Mouse (Mus musculus): ENCODE results near the gene Fam207a. TPM values are rescaled to one million over a fixed set of nuclear protein-coding genes. Genes with fewer than 3 reads are reported as not detected.

Fam207a gene
- total RNA-seq, 2 experiments from 2014 or later = 33.7 to 33.8 TPM

DNA sequence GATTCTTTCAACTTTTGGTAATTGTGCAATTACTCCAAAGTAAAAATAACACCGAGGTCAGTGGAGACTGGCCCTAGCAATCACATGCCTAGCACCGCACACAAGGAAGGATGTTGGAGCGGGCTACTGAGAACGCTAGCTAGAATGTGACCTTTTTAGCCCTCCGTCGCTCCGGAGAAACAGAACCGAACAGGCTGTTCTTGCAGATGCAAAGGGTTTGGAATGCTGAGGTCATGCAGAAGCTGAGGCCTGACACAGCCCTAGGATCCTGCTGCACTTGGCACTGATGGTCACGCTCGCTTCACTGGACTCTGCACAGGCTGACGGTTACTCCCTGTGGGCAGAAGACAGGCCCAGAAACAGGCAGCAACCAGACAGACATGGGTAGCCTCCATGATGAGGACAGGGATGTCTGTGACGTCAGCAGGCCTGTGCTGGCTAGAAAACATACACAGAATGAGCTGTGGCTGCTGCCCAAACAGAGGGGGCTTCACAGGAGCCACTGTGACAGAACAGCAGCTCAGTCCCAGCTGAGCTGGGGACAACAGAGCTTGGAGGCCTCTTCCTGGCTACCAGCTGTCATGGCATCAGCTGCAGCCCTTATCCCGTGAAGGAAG is 8.5 kb downstream of the Fam207a start:
- intact Hi-C loops (cut with DNase I) = no loop called here

DNA sequence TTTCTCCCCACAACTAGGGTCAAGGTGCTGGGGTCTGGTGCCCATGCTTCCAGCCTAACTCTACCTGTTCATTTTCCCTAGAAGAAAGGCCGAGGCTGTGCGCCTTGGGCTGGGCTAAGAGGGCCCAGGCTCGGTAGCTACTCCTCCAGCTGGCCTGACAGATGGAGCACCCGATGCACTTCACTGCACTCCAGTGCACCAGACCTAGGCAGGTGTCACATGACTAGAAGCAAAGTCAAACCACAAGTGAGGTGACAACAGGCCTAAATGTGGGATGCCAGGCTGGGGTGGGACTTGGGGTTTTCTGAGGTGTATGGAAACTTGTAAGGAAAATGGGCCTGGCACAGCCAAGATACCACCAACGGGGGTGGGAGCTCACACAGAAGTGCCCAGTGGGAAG is 9.1 kb downstream of the Fam207a start:
- intact Hi-C loops (cut with DNase I) = no loop called here
- DNase-seq (ENCODE audit: low spot score in 2 of 2) = no peak

More for the DNA sequence above, 8.5 kb downstream of the Fam207a start:
- DNase-seq (ENCODE audit: low spot score in 2 of 2) = no peak

DNA sequence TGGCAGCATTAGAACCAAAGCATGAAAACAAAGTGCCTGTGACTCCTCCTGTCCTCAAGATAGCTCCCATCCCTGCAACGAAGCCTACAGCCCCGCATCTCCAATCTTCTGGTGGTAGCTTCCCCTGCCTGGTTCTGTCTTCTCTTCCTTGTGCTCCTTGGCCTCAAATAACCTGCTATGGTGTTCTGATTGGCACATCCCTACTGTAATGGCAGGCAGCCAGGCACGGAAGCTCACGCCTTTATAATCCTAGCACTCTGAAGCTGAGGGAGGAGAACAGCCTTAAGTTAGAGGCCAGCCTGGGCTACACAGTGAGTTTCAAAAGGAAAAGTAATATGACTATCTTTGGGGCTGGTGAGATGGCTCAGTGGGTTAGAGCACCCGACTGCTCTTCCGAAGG is 11.4 kb downstream of the Fam207a start:
- intact Hi-C loops (cut with DNase I) = no loop called here
- DNase-seq (ENCODE audit: low spot score in 2 of 2) = no peak

DNA sequence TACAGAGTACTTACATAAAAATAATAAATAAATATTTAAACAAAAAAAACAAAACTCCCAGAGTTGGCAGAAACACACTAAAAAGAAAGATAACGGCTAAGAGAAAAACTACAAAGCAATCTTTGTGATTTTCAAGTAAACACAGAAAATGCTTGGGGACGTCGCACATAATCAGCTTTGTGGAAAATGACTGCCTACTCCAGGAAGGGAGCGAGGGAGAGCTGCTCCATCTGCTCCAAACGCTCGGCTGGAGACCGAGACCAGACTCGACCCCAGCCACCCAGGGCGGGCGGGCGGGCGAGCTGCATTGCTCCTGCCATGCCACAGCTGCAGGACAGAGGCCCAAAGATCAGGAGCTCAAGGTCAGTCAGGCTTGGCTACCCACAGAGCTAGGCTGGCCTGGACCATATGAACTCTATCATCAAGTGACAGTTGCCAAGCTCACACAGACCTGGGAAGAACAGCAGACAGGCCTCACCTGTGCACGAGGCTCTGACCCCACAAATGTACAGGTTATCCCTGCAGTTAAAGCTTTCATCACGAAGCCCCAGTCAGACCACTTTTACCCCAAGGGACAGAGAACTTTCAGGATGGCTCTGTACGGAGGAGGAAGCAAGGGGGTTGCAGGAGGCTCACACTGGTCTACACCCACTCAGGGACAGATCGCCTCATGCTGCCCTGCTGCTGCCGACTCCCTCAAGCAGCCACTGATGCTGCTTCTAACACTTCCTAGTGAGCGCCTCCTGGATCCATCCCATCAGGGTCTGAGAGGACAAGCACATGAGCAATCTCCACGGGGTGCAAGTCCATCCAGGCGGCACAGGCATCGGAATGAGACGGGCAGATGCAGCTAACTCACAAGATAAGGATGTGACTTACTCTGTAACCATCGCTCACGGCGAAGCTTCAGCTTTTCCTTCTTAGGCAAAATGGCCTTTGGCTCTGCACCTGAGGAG is 12.3 kb downstream of the Fam207a start:
- intact Hi-C loops (cut with DNase I) = no loop called here
- DNase-seq (ENCODE audit: low spot score in 2 of 2) = no peak

DNA sequence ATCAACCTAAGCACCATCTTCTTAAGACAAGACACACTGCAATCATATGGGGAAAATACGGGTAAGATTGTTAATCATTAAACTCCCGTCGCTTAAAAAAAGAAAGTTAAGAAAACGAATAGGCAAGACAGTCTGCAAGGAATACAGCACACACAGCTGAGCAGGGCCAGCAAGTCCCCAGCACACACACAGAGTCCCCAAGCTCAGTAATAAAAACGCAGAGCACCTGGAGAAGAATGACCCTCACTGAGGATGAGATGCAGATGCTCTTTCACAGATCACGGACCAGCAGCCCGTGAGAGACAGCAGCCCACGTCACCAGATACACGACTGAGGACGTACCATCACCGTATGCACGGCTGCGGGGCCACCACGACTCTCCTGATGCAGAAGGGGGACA is 14.9 kb downstream of the Fam207a start:
- DNase-seq (ENCODE audit: low spot score in 2 of 2) = no peak
- intact Hi-C loops (cut with DNase I) = no loop called here

DNA sequence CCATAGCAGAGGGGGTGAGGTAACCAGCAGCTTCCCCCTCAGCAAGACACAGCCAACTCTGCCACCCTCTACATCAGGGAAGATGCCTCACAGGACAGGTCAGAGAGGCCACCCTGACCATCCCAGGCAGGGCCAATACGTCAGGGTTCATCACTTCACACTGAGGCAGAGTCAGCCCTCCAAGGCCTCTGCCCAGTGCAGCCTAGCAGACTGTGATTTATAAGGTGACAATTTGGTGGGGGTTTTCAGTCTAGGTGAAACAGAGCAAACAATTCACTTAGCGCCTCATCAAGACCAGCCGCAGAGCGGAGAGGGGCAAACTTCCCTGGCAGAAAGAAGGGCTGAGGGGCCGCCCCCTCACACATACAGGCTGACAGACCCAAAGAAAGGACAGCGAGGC is 17.3 kb downstream of the Fam207a start:
- intact Hi-C loops (cut with DNase I) = loop anchor here (5.0 kb wide), 1 partner anchor 81 kb away; the partner anchor contains the start of gene Adarb1
- no peak for DNase-seq (ENCODE audit: low spot score in 2 of 2)

DNA sequence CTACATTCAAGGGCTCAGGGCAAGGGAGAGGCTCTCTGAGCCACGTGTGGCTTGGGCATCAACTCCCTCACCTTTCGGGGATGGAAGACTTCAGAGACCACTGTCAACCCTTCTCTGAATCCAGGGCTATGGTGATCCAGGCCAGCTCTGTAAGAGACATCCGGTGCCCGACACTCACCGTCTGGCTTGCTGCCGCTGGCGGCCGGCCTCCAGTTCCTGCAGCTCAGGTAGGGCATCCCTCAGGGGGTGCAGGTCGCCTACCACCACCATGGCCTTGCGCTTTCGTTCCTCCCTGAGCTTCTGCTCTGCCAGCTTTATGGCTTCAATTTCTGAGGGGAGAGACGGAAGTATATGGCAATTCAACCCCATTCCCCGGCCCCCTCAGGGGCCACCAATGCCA is 18.4 kb downstream of the Fam207a start:
- intact Hi-C loops (cut with DNase I) = loop anchor here (5.0 kb wide), 1 partner anchor 80 kb away; the partner anchor contains the start of gene Adarb1
- no peak for DNase-seq (ENCODE audit: low spot score in 2 of 2)

DNA sequence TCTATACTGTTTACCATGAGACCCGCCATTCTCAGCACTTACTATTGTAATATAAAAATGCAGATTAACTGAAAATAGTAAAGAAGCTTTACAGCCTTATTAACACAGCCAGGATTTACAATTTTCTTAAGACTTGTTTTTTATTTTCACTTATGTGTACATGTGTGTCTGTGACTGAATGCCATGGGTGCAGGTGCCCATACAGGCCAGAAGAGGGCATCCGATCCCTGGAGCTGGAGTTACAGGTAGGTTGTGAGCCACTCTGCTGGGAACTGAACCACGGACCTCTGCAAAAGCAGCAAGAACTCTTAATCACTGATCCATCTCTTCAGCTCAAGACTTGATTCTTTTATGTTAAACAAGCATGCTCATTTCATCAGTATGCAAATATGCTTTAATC is 22.7 kb downstream of the Fam207a start:
- no peak for DNase-seq (ENCODE audit: low spot score in 2 of 2)
- intact Hi-C loops (cut with DNase I) = no loop called here

DNA sequence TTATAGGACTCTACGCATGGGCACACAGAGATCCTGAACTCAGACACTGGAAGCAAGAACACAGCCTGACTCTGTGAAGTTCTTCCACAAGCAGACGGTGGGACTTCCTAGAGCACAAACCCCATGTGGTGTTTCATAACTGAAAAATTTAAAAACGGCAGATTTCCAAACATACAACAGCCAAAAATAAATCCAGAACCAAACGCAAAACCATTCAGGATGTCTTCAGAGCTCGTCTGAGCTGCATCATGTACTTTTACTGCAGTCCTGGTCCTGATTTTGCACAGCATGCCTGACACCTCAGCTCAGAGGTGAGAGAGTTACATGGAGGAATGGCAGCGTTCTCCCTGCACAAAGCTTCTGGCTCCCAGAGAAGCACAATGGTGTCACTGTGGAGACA is 24.0 kb downstream of the Fam207a start:
- intact Hi-C loops (cut with DNase I) = no loop called here
- DNase-seq (ENCODE audit: low spot score in 2 of 2) = no peak

DNA sequence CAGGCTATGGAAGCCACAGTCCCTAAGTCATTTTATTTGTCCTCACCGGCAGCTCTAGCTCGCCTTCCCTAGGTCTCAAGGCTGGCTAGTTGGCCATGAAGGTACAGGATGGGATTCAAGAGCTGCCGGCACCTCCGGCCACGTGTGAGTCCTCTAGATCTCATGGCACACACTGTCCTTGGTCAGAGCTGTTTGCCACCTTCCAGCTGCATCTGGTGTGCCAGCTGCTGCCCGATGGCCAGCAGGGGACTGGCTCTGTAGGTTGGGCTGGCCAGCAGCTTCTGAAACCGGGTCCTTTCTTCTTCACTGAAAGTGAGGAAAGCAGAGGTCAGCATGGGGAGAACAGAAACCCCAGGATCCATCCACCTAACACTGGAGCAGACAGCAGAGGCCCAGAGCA is 27.4 kb downstream of the Fam207a start:
- intact Hi-C loops (cut with DNase I) = no loop called here
- DNase-seq (ENCODE audit: low spot score in 2 of 2) = no peak

DNA sequence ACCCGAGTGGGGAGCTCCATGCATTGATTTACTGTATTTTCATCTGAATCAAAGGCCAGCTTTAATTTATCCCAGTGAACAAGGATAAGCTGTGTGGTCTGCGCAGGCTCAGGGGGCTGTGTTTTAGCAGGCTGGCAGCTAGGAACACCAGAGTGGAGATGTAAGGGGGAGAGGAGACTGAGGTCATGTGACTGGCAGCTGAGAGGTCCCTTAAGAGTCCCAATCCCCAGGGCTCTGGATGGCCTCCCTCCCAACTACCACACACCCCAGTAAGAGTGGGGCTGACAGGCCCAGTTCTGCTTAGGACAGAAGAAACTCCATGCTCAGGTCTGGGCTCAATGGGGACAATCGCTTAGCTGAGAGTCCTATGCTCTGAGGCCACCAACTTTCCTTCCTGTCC is 29.8 kb downstream of the Fam207a start:
- no peak for DNase-seq (ENCODE audit: low spot score in 2 of 2)
- intact Hi-C loops (cut with DNase I) = no loop called here

DNA sequence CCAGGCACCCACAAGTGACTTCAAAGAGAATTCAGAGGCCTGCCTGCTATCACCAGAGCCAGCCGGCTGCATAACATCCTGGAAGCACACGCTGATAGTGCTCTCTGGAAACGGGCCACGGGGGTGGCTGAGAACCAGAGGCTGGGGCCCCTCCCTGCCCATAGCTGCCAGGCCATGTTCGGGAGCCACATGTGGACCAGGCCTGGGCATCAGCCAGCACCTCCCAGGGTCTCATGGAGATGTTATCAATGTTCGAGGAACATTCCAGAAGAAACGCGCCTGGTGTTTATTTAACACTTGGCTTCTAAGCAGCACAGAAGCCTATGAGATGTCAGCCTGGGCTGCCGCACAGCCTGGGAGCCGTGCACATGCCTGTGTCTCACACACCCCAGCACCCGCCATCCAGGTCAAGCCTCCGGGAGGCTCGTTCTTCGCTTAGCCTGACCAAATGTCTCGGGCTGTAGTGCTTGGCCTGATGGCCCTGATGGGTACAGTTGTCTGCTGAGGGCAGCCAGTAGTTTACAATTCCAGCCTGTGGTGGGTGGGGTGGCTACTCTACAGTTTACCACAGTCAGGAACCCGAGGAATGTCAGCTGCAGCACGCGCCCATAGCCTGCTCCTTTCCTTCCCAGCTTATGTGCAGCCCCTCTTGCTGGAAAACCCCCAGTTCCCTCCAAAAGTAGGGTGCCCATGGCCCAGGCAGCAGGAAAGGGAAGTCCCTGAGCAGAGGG is 31.2 kb downstream of the Fam207a start:
- intact Hi-C loops (cut with DNase I) = no loop called here
- DNase-seq (ENCODE audit: low spot score in 2 of 2) = no peak

DNA sequence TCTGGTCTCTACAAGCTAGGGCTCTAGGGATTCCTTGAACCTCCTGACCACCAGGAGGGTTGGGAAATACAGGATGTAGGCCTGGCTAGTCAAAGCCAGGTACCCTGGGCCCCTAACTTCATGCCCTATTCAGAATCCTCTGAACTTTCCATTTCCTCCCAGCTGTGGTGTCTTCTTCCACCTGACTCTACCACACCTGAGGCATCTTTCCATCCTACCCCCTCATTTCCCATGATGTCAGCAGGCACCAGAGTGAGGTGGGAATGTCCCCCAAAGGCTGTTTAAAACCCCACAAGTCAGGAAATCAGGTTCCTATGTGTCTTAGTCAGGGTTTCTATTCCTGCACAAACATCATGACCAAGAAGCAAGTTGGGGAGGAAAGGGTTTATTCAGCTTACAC is 33.8 kb downstream of the Fam207a start:
- intact Hi-C loops (cut with DNase I) = no loop called here
- no peak for DNase-seq (ENCODE audit: low spot score in 2 of 2)

DNA sequence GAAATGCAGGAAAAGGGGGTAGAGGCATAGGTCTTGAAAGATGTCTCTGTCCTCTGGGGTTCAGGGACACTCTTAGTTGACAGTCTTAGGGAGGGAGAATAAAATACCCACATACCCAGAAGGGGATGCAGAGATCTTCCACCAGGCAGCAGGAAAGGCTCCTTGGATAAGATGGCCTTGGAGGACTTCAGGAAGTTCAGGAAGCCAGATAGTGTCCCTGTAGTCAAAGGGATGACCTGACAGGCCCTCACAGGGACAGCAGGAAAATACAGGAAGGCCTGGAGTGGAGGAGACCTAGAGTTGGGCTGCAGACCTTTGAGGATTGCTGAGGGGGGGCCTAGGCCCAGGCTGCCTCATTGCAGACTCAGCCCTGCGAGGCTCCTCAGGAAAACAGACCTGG is 35.6 kb downstream of the Fam207a start:
- no peak for DNase-seq (ENCODE audit: low spot score in 2 of 2)
- intact Hi-C loops (cut with DNase I) = no loop called here

DNA sequence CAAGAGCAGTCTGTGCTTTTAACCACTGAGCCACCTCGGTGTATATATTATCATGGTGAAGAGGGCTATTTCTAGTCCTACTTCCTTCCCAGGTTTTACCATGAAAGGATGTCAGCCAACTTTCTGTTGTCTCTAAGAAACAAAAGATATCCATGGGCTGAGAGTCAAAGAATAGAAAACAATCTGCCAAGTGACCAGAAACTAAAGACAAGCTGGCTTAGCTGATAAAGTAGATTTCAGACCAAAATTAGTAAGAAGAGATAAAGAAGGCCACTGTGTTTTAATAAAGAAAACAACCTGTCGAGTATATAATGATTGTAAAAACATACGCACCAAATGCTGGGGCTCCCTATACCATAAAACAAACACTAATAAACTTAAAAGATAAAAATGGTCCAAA is 38.7 kb downstream of the Fam207a start:
- DNase-seq (ENCODE audit: low spot score in 2 of 2) = no peak
- intact Hi-C loops (cut with DNase I) = no loop called here

DNA sequence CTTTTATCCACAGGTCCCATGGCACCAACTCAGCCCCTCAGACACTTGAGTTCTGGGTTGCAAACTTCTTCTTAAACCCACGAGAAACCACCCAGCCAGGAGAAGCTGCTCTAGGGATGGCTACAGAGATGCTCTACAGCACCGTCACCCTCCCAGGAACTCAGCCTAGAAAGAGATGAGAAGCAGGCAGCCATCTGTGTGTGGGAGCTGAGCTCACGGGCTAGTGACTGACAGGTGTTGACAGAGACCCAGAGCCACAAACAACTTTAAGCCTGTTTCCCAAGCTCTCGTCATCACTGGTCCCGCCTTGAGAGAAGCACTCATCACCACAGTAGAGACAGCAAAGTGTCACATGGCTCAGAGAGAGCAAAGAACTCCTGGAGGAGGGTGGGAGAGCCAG is 43.4 kb downstream of the Fam207a start:
- DNase-seq (ENCODE audit: low spot score in 2 of 2) = no peak
- intact Hi-C loops (cut with DNase I) = no loop called here

DNA sequence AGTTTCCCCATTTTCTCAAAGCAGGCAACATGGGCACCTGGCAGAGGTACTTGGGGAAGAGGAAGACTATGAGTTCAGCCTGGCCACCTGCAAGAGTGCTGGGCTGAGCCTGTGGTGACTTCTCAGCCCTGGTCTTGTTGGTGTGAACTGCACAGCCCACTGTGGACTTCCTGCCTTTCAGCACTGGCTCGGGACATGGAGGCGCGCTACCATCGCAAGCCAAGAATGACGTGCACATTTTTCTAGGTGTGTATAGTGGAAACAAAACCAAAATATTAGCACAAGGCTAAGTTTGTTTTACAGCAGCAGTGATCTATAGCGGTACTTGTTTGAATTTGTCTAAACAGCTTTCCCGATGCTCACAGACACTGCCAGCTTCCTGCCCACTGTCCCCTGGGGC is 44.1 kb downstream of the Fam207a start:
- intact Hi-C loops (cut with DNase I) = no loop called here
- DNase-seq (ENCODE audit: low spot score in 2 of 2) = no peak

DNA sequence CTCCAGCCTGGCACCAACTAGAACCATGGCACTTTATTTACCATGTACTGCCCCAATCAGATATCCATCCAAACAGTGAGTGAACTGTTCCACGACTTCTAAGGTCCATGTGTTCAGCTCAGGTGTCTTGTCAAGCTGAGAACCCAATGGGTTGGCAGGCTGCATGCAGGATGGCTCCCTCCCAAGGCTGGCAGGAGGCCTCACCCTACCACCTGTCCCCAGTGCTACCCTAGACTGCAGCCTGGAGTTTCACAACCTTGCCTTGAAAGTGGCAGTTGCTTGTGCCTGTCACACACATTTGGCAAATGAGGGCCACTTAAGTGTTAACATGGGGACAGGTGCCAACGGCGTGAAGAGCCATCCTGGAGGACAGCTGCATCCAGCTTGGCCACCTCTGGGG is 44.8 kb downstream of the Fam207a start:
- intact Hi-C loops (cut with DNase I) = no loop called here
- DNase-seq (ENCODE audit: low spot score in 2 of 2) = no peak

DNA sequence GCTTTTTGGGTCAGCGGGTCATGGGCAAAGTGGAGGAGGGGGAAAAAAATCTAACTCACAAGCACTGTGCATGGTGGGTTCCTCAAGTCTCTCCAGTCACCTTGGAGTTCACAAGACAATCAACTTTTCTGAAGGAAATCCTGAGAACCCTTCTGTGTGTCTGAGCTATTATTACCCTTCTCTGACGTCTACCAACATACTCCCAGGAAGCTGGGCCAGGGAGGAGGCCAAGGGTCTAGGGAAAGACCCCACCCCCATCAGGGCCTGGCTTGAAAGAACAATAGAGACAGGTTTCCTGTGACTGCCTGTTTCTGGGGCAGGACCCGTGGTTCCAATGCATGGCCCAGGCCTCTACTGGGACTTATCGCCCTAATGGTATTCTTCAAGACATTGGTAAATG is 46.9 kb downstream of the Fam207a start:
- DNase-seq (ENCODE audit: low spot score in 2 of 2) = no peak
- intact Hi-C loops (cut with DNase I) = no loop called here

DNA sequence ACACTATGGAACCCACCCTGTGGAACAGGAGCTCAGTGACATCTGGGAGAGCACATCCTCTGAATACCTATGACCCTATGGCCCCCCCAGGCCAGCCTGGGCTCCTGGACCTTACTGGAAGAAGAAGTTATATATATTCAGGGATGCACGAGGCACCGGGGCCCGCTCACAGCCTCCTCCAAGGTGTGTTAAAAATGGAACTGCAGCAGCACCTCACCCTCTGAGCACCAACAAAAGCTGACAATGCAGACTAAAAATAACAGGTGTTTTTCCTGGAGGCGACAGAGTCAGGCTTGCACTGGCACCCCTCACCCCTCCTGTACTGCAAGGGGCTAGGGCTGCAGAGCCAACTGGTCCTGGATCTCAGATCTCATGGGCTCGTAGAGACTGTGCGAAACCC is 48.2 kb downstream of the Fam207a start:
- intact Hi-C loops (cut with DNase I) = no loop called here
- DNase-seq (ENCODE audit: low spot score in 2 of 2) = no peak

DNA sequence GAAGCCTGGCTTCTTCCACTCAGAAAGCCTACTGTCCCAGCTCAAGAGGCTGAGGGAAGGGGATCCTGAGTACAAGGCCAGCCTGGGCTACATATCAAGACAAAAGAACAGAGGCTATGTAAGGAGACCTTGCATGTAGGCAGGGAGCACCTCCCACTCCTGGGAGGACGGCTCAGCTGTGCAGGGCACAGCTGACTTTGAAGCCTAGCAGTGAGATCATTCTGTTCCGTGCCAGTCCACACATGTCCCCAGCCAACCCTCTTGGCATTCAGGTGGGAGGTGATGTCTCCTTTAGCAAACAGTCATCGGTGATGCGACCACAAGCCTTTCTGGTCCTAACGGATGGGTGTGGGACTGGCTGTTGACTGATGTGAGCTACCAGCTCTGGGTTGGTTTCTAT is 49.7 kb downstream of the Fam207a start:
- DNase-seq (ENCODE audit: low spot score in 2 of 2) = no peak
- intact Hi-C loops (cut with DNase I) = no loop called here
